Mouse (Mus musculus): ENCODE data around the gene Cutc. TPM values are rescaled to one million over a fixed set of nuclear protein-coding genes. Genes with fewer than 3 reads are reported as not detected.

The Cutc gene
- polyA plus RNA-seq, 1 experiment from 2014 or later, result 14.0 TPM

GRCm38 (mm10) chr19:43726510-43727146 is 26.2 kb upstream of the Cutc start:
- Histone ChIP-seq H3K27me3 (ENCODE audit: low read depth, poor library complexity, severe bottlenecking) (no peaks in the 10 kb centered on the region), H3K36me3 (peaks cover 68% of the 10 kb centered on the region), H3K4me1 (peaks cover 33% of the 10 kb centered on the region), H3K27ac (replicated peaks) (no peak overlapping the region), H3K4me3 (no peak overlapping the region), H3K9me3 (replicated peaks) (no peaks in the 10 kb centered on the region)
- 85% methylated on average over 15 of the region's 15 CpGs for WGBS
- no peak for DNase-seq (ENCODE audit: low spot score)

- WGBS, result 44% methylated on average over 22 of the region's 22 CpGs
- Histone ChIP-seq H3K4me3 (peak overlapping the region; percentile 49), H3K36me3 (peaks cover 58% of the 10 kb centered on the region), H3K27ac (replicated peaks) (peak overlapping the region; percentile 86), H3K9me3 (replicated peaks) (no peaks in the 10 kb centered on the region), H3K27me3 (ENCODE audit: low read depth, poor library complexity, severe bottlenecking) (no peaks in the 10 kb centered on the region), H3K4me1 (peaks cover 21% of the 10 kb centered on the region)
- DNase-seq (ENCODE audit: low spot score), result peak; percentile 54
Observed at GRCm38 (mm10) chr19:43729296-43730036, 23.3 kb upstream of the Cutc start.

GRCm38 (mm10) chr19:43730037-43730428 is 22.8 kb upstream of the Cutc start:
- H3K36me3 ChIP-seq, result peaks cover 59% of the 10 kb centered on the region
- H3K9me3 ChIP-seq (replicated peaks), result no peaks in the 10 kb centered on the region
- no peaks in the 10 kb centered on the region for H3K27me3 ChIP-seq (ENCODE audit: low read depth, poor library complexity, severe bottlenecking)
- WGBS, result 27% methylated on average over 8 of the region's 8 CpGs
- DNase-seq (ENCODE audit: low spot score), result peak; percentile 43
- peak overlapping the region; percentile 86 for H3K27ac ChIP-seq (replicated peaks)
- peak overlapping the region; percentile 49 for H3K4me3 ChIP-seq
- H3K4me1 ChIP-seq, result peaks cover 21% of the 10 kb centered on the region

GRCm38 (mm10) chr19:43731157-43731556 is 21.6 kb upstream of the Cutc start:
- H3K4me1 ChIP-seq, result peaks cover 21% of the 10 kb centered on the region
- no peaks in the 10 kb centered on the region for H3K9me3 ChIP-seq (replicated peaks)
- no peak for DNase-seq (ENCODE audit: low spot score)
- H3K4me3 ChIP-seq, result no peak overlapping the region
- peaks cover 57% of the 10 kb centered on the region for H3K36me3 ChIP-seq
- 74% methylated on average over 7 of the region's 7 CpGs for WGBS
- no peaks in the 10 kb centered on the region for H3K27me3 ChIP-seq (ENCODE audit: low read depth, poor library complexity, severe bottlenecking)
- H3K27ac ChIP-seq (replicated peaks), result no peak overlapping the region

GRCm38 (mm10) chr19:43738409-43738808 is 14.4 kb upstream of the Cutc start:
- no peaks in the 10 kb centered on the region for H3K27me3 ChIP-seq (ENCODE audit: low read depth, poor library complexity, severe bottlenecking)
- 97% methylated on average over 10 of the region's 10 CpGs for WGBS
- H3K9me3 ChIP-seq (replicated peaks), result no peaks in the 10 kb centered on the region
- H3K4me1 ChIP-seq, result no peaks in the 10 kb centered on the region
- no peak for DNase-seq (ENCODE audit: low spot score)
- H3K27ac ChIP-seq (replicated peaks), result no peak overlapping the region
- no peak overlapping the region for H3K4me3 ChIP-seq
- peaks cover 96% of the 10 kb centered on the region for H3K36me3 ChIP-seq

GRCm38 (mm10) chr19:43743401-43743800 is 9.4 kb upstream of the Cutc start:
- Histone ChIP-seq H3K4me3 (no peak overlapping the region), H3K36me3 (peaks cover 99% of the 10 kb centered on the region), H3K27ac (replicated peaks) (no peak overlapping the region), H3K27me3 (ENCODE audit: low read depth, poor library complexity, severe bottlenecking) (no peaks in the 10 kb centered on the region), H3K9me3 (replicated peaks) (no peaks in the 10 kb centered on the region), H3K4me1 (no peaks in the 10 kb centered on the region)
- 94% methylated on average over 7 of the region's 7 CpGs for WGBS
- no peak for DNase-seq (ENCODE audit: low spot score)

- H3K27ac ChIP-seq (replicated peaks), result no peak overlapping the region
- no peaks in the 10 kb centered on the region for H3K9me3 ChIP-seq (replicated peaks)
- peaks cover 99% of the 10 kb centered on the region for H3K36me3 ChIP-seq
- 97% methylated on average over 3 of the region's 3 CpGs for WGBS
- H3K4me3 ChIP-seq, result no peak overlapping the region
- H3K4me1 ChIP-seq, result no peaks in the 10 kb centered on the region
- no peaks in the 10 kb centered on the region for H3K27me3 ChIP-seq (ENCODE audit: low read depth, poor library complexity, severe bottlenecking)
- DNase-seq (ENCODE audit: low spot score), result no peak
Observed at GRCm38 (mm10) chr19:43745740-43746139, 7.1 kb upstream of the Cutc start.

- no peak for DNase-seq (ENCODE audit: low spot score)
- WGBS, result 96% methylated on average over 4 of the region's 4 CpGs
- Histone ChIP-seq H3K9me3 (replicated peaks) (no peaks in the 10 kb centered on the region), H3K27ac (replicated peaks) (no peak overlapping the region), H3K36me3 (peaks cover 81% of the 10 kb centered on the region), H3K4me1 (peaks cover 9% of the 10 kb centered on the region), H3K27me3 (ENCODE audit: low read depth, poor library complexity, severe bottlenecking) (no peaks in the 10 kb centered on the region), H3K4me3 (no peak overlapping the region)
Observed at GRCm38 (mm10) chr19:43747877-43748276, 4.9 kb upstream of the Cutc start.

- no peaks in the 10 kb centered on the region for H3K27me3 ChIP-seq (ENCODE audit: low read depth, poor library complexity, severe bottlenecking)
- no peak overlapping the region for H3K27ac ChIP-seq (replicated peaks)
- no peak overlapping the region for H3K4me3 ChIP-seq
- no peak for DNase-seq (ENCODE audit: low spot score)
- H3K9me3 ChIP-seq (replicated peaks), result no peaks in the 10 kb centered on the region
- peaks cover 61% of the 10 kb centered on the region for H3K36me3 ChIP-seq
- 100% methylated on average over 2 of the region's 2 CpGs for WGBS
- H3K4me1 ChIP-seq, result peaks cover 17% of the 10 kb centered on the region
Observed at GRCm38 (mm10) chr19:43750008-43750407, 2.8 kb upstream of the Cutc start.

- WGBS, result 2% methylated on average over 23 of the region's 24 CpGs
- Histone ChIP-seq H3K4me3 (peak overlapping the region; percentile 66), H3K9me3 (replicated peaks) (no peaks in the 10 kb centered on the region), H3K36me3 (peaks cover 28% of the 10 kb centered on the region), H3K4me1 (peaks cover 17% of the 10 kb centered on the region), H3K27ac (replicated peaks) (peak overlapping the region; percentile 97), H3K27me3 (ENCODE audit: low read depth, poor library complexity, severe bottlenecking) (no peaks in the 10 kb centered on the region)
- no peak for DNase-seq (ENCODE audit: low spot score)
Observed at GRCm38 (mm10) chr19:43753226-43753835, 535 bp downstream of the Cutc start.

GRCm38 (mm10) chr19:43754237-43754636 is 1.4 kb downstream of the Cutc start:
- H3K36me3 ChIP-seq, result peaks cover 18% of the 10 kb centered on the region
- no peak overlapping the region for H3K4me3 ChIP-seq
- peaks cover 17% of the 10 kb centered on the region for H3K4me1 ChIP-seq
- DNase-seq (ENCODE audit: low spot score), result no peak
- WGBS, result 82% methylated on average over 2 of the region's 2 CpGs
- H3K27ac ChIP-seq (replicated peaks), result no peak overlapping the region
- no peaks in the 10 kb centered on the region for H3K9me3 ChIP-seq (replicated peaks)
- no peaks in the 10 kb centered on the region for H3K27me3 ChIP-seq (ENCODE audit: low read depth, poor library complexity, severe bottlenecking)

- Histone ChIP-seq H3K4me1 (peaks cover 17% of the 10 kb centered on the region), H3K9me3 (replicated peaks) (no peaks in the 10 kb centered on the region), H3K4me3 (no peak overlapping the region), H3K27ac (replicated peaks) (no peak overlapping the region), H3K27me3 (ENCODE audit: low read depth, poor library complexity, severe bottlenecking) (no peaks in the 10 kb centered on the region), H3K36me3 (peaks cover 13% of the 10 kb centered on the region)
- 69% methylated on average over 2 of the region's 2 CpGs for WGBS
- no peak for DNase-seq (ENCODE audit: low spot score)
Observed at GRCm38 (mm10) chr19:43754872-43755271, 2.1 kb downstream of the Cutc start.

GRCm38 (mm10) chr19:43760504-43760903 is 7.7 kb downstream of the Cutc start:
- no peak overlapping the region for H3K4me3 ChIP-seq
- H3K36me3 ChIP-seq, result no peaks in the 10 kb centered on the region
- DNase-seq (ENCODE audit: low spot score), result peak; percentile 73
- no peaks in the 10 kb centered on the region for H3K9me3 ChIP-seq (replicated peaks)
- WGBS, result 23% methylated on average over 6 of the region's 6 CpGs
- no peak overlapping the region for H3K27ac ChIP-seq (replicated peaks)
- H3K4me1 ChIP-seq, result no peaks in the 10 kb centered on the region
- no peaks in the 10 kb centered on the region for H3K27me3 ChIP-seq (ENCODE audit: low read depth, poor library complexity, severe bottlenecking)
